10 mouse cellular contexts compared by ENCODE assay signal in genomic region chr3:128186278-128186677, GRCm38 (mm10).
DNase-seq lines count a peak whose midpoint lies in the region; ATAC-seq and TF ChIP-seq lines count a peak whose summit lies in the region.
"Had no signal": no experiment of that assay in that cellular context is flagged by ENCODE, and none has a peak within 500 bp of the region (broad histone marks: within the 10 kb centered on the region; RNA-seq: fewer than 3 reads in every experiment).

No protein-coding gene starts in this region.

- no peak overlapping the region for H3K27ac ChIP-seq in liver, postnatal 0 days (ENCODE audit: low read depth)
- H3K27ac ChIP-seq in hindbrain, postnatal 0 days = no peak overlapping the region
- no peak overlapping the region for H3K27ac ChIP-seq in neural tube, embryonic 15.5 days (replicated peaks)
- H3K27ac ChIP-seq: heart, embryonic 15.5 days; lung, embryonic 15.5 days had no signal

- no peak overlapping the region for H3K4me2 ChIP-seq in liver, postnatal 0 days (ENCODE audit: low read depth, low read length)
- H3K4me2 ChIP-seq in hindbrain, postnatal 0 days (ENCODE audit: low read depth, low read length) = no peak overlapping the region
- H3K4me2 ChIP-seq in neural tube, embryonic 15.5 days = no peak overlapping the region
- H3K4me2 ChIP-seq: heart, embryonic 15.5 days; lung, embryonic 15.5 days had no signal

- no peak overlapping the region for H3K4me3 ChIP-seq in liver, postnatal 0 days (ENCODE audit: low read depth, low read length)
- no peak overlapping the region for H3K4me3 ChIP-seq in hindbrain, postnatal 0 days (ENCODE audit: low read length)
- no peak overlapping the region for H3K4me3 ChIP-seq in neural tube, embryonic 15.5 days (replicated peaks)
- H3K4me3 ChIP-seq: heart, embryonic 15.5 days; lung, embryonic 15.5 days had no signal

- no peaks in the 10 kb centered on the region for H3K4me1 ChIP-seq in liver, postnatal 0 days (ENCODE audit: insufficient read depth)
- no peaks in the 10 kb centered on the region for H3K4me1 ChIP-seq in hindbrain, postnatal 0 days (ENCODE audit: insufficient read depth, low read length)
- H3K4me1 ChIP-seq in neural tube, embryonic 15.5 days = peaks cover 3% of the 10 kb centered on the region
- H3K4me1 ChIP-seq: heart, embryonic 15.5 days; lung, embryonic 15.5 days had no signal

- no peaks in the 10 kb centered on the region for H3K9me3 ChIP-seq in liver, postnatal 0 days (ENCODE audit: low read length)
- no peaks in the 10 kb centered on the region for H3K9me3 ChIP-seq in hindbrain, postnatal 0 days (ENCODE audit: low read length)
- H3K9me3 ChIP-seq in neural tube, embryonic 15.5 days (replicated peaks) = no peaks in the 10 kb centered on the region
- H3K9me3 ChIP-seq: heart, embryonic 15.5 days; lung, embryonic 15.5 days had no signal

- DNase-seq in adrenal gland, adult 2 months = peak; percentile 45
- DNase-seq in adrenal gland, postnatal 25 days = no peak
- no peak for DNase-seq in liver, postnatal 0 days
- DNase-seq in liver = no peak
- DNase-seq in hindbrain, postnatal 0 days (ENCODE audit: low spot score) = peak; percentile 84
- no peak for DNase-seq in testis, postnatal 14 days (ENCODE audit: low spot score)
- no peak for DNase-seq in spleen, postnatal 4 days (ENCODE audit: low spot score in 2 of 2)

- no peaks in the 10 kb centered on the region for H3K36me3 ChIP-seq in liver, postnatal 0 days (replicated peaks; ENCODE audit: insufficient read depth, low read length)
- no peaks in the 10 kb centered on the region for H3K36me3 ChIP-seq in hindbrain, postnatal 0 days (ENCODE audit: insufficient read depth, low read length)
- H3K36me3 ChIP-seq in neural tube, embryonic 15.5 days = no peaks in the 10 kb centered on the region
- H3K36me3 ChIP-seq: heart, embryonic 15.5 days; lung, embryonic 15.5 days had no signal

- TF ChIP-seq EP300 in liver, postnatal 0 days (IDR thresholded peaks at IDR 0.05; ENCODE audit: low read depth) = no peak

- no peaks in the 10 kb centered on the region for H3K27me3 ChIP-seq in liver, postnatal 0 days (ENCODE audit: insufficient read depth, low read length)
- no peaks in the 10 kb centered on the region for H3K27me3 ChIP-seq in hindbrain, postnatal 0 days (ENCODE audit: insufficient read depth, low read length)
- H3K27me3 ChIP-seq in neural tube, embryonic 15.5 days (replicated peaks) = no peaks in the 10 kb centered on the region
- H3K27me3 ChIP-seq: heart, embryonic 15.5 days; lung, embryonic 15.5 days had no signal

- no peak for ATAC-seq in liver, postnatal 0 days
- ATAC-seq in hindbrain, postnatal 0 days = 0 out of 2 replicates have a peak, but pooled peaks have one; percentile 68
- 0 out of 2 replicates have a peak, but pooled peaks have one; percentile 68 for ATAC-seq in neural tube, embryonic 15.5 days (ENCODE audit: low FRiP score)

- H3K9ac ChIP-seq in liver, postnatal 0 days (replicated peaks) = no peak overlapping the region
- no peak overlapping the region for H3K9ac ChIP-seq in hindbrain, postnatal 0 days (replicated peaks; ENCODE audit: low read length)
- H3K9ac ChIP-seq in neural tube, embryonic 15.5 days (replicated peaks) = no peak overlapping the region
- H3K9ac ChIP-seq: heart, embryonic 15.5 days; lung, embryonic 15.5 days had no signal

- peak; percentile 49 for TF ChIP-seq CTCF in liver, postnatal 0 days (IDR thresholded peaks at IDR 0.05; ENCODE audit: low read depth)
- TF ChIP-seq CTCF in hindbrain, postnatal 0 days (IDR thresholded peaks at IDR 0.05; ENCODE audit: low read depth) = peak; percentile 69

- WGBS in liver, postnatal 0 days (ENCODE audit: insufficient replicate concordance) = 9% methylated on average over 4 of the region's 4 CpGs
- 16% methylated on average over 4 of the region's 4 CpGs for WGBS in hindbrain, postnatal 0 days
- WGBS in neural tube, embryonic 15.5 days = 14% methylated on average over 4 of the region's 4 CpGs

Comparison
In these comparisons a context has a peak if more than half of its experiments do, and no peak if none do; other contexts are left out.
1. DNase-seq: peak in adrenal gland, adult 2 months (single experiment) and hindbrain, postnatal 0 days (single experiment); none in adrenal gland, postnatal 25 days (single experiment), liver, postnatal 0 days (single experiment), liver (single experiment), testis, postnatal 14 days (single experiment) and spleen, postnatal 4 days (0 of 2).